Mouse (Mus musculus): ENCODE measurements around the gene Lyz2. TPM values are rescaled to one million over a fixed set of nuclear protein-coding genes. Genes with fewer than 3 reads are reported as not detected.

Gene Lyz2
- 7.7 and 9.1 TPM in 2 replicates for polyA plus RNA-seq (2016; fragmentation: Nextera tagmentation; extraction: Ambion mirVana)

DNA sequence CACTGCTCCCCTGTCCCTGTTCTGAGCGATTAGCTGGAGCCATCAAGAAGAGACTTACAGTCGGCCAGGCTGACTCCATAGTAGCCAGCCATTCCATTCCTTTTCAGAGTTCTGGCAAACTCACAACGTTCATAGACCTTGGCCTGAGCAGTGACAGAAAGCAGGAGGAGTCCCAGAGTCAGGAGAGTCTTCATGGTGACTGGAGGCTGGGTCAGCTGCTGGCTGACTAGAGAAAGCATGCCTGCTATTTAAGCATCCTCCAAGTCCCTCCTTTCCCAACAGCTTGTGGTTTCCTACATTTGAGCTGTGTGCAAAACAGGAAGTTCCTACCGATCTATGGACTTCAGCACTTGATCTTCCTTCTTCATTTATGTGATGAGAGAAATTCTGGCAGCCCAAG, at the start of gene Lyz2:
TSS of gene Lyz2 (minus strand) at position 273 of the 400 bp plus-strand sequence.
- Histone ChIP-seq H3K27me3 (no peaks in the 10 kb centered on the region), H3K9ac (no peak within 1 kb of the TSS), H3K36me3 (replicated peaks) (no peaks in the 10 kb centered on the region), H3K4me2 (no peak within 1 kb of the TSS), H3K4me1 (no peaks in the 10 kb centered on the region), H3K27ac (no peak within 1 kb of the TSS), H3K4me3 (replicated peaks) (no peak within 1 kb of the TSS), H3K9me3 (no peaks in the 10 kb centered on the region)
- no peak for ATAC-seq (ENCODE audit: low FRiP score)
- 73% methylated on average over 4 of the region's 4 CpGs for WGBS

- Histone ChIP-seq H3K9ac (no peak overlapping the region), H3K9me3 (no peaks in the 10 kb centered on the region), H3K27me3 (no peaks in the 10 kb centered on the region), H3K36me3 (replicated peaks) (no peaks in the 10 kb centered on the region), H3K4me2 (no peak overlapping the region), H3K4me3 (replicated peaks) (no peak overlapping the region), H3K27ac (no peak overlapping the region), H3K4me1 (no peaks in the 10 kb centered on the region; the same call in 1 of the 2 replicates)
- no peak for ATAC-seq (ENCODE audit: low FRiP score)
- 84% methylated on average over 5 of the region's 5 CpGs for WGBS
Measured at GRCm38 (mm10) chr10:117330521-117330920, 48.4 kb upstream of the Lyz2 start.

GRCm38 (mm10) chr10:117323782-117324181, 41.7 kb upstream of the Lyz2 start:
- Histone ChIP-seq H3K27ac (no peak overlapping the region), H3K4me3 (replicated peaks) (no peak overlapping the region), H3K4me2 (no peak overlapping the region), H3K9me3 (no peaks in the 10 kb centered on the region), H3K36me3 (replicated peaks) (no peaks in the 10 kb centered on the region), H3K9ac (no peak overlapping the region), H3K4me1 (no peaks in the 10 kb centered on the region; the same call in 1 of the 2 replicates), H3K27me3 (no peaks in the 10 kb centered on the region)
- ATAC-seq (ENCODE audit: low FRiP score) = no peak
- 93% methylated on average over 7 of the region's 7 CpGs for WGBS

GRCm38 (mm10) chr10:117322630-117323029, 40.5 kb upstream of the Lyz2 start:
- Histone ChIP-seq H3K4me1 (no peaks in the 10 kb centered on the region; the same call in 1 of the 2 replicates), H3K9me3 (no peaks in the 10 kb centered on the region), H3K9ac (no peak overlapping the region), H3K27ac (no peak overlapping the region), H3K4me3 (replicated peaks) (no peak overlapping the region), H3K27me3 (no peaks in the 10 kb centered on the region), H3K36me3 (replicated peaks) (no peaks in the 10 kb centered on the region), H3K4me2 (no peak overlapping the region)
- ATAC-seq (ENCODE audit: low FRiP score) = no peak
- 95% methylated on average over 5 of the region's 5 CpGs for WGBS

DNA sequence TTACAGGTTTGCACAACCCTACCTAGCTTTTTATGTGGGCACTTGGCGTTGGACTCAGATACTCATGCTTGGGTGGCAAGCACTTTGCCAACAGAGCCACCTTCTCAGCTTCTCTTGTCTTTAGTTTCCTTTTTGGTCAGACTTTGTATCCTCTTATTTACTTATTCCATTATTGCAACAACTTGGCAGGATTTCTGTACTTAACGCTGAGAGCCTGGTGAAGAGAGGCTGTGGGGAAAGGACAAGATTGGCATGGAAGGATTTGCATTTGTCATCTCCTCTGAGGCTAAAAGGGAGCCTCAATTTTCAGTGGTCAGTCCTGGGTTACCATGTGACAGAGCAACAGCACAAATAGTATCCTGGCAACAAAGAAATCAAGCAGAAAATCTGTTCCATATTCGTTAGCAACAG, 38.5 kb upstream of the Lyz2 start:
- Histone ChIP-seq H3K27ac (no peak overlapping the region), H3K9me3 (no peaks in the 10 kb centered on the region), H3K4me1 (no peaks in the 10 kb centered on the region; the same call in 1 of the 2 replicates), H3K27me3 (no peaks in the 10 kb centered on the region), H3K4me2 (no peak overlapping the region), H3K4me3 (replicated peaks) (no peak overlapping the region), H3K36me3 (replicated peaks) (no peaks in the 10 kb centered on the region), H3K9ac (no peak overlapping the region)
- ATAC-seq (ENCODE audit: low FRiP score) = no peak
- 71% methylated on average over 3 of the region's 3 CpGs for WGBS

DNA sequence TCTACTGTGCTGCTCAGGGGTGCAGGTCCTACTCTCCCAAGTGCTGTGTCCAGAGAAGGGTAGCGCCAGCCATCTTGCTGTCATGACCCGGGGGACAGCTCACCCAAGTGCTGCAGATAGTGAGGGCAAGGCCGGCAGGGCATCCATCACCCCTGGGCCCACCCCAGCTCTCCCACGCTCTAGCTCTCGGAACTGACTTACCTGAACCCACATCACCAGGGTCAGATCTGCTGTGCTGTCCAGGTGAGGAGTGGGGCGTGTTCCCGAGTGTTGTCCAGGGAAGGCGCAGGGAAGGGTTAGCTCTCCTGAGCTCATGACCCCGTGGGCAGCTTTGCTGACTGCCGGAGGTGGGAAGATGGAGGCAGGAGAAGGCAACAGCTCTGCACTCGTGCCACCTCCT, 34.3 kb upstream of the Lyz2 start:
- Histone ChIP-seq H3K9ac (no peak overlapping the region), H3K9me3 (no peaks in the 10 kb centered on the region), H3K27me3 (no peaks in the 10 kb centered on the region), H3K36me3 (replicated peaks) (no peaks in the 10 kb centered on the region), H3K27ac (no peak overlapping the region), H3K4me2 (no peak overlapping the region), H3K4me1 (no peaks in the 10 kb centered on the region; the same call in 1 of the 2 replicates), H3K4me3 (replicated peaks) (no peak overlapping the region)
- no peak for ATAC-seq (ENCODE audit: low FRiP score)
- 95% methylated on average over 11 of the region's 11 CpGs for WGBS

DNA sequence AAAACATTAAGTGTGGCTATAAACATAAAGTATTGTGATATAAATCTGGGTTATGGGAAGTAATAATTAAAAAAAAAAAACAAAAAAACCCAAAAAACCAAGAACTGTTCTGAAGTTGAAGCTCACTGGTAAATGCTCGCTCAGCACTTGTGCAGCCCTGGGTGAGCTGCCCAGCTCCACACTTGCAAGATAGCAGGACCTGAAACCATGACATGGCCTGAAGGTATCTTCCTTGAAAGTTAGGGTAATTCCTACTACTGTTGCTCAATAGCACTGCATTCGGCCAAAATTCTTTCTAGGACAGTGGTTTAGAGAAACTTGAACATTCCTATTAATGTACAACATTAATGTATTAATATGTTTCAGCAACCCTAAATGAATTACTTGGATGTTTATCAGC, 31.0 kb upstream of the Lyz2 start:
- no peaks in the 10 kb centered on the region for H3K4me1 ChIP-seq
- H3K36me3 ChIP-seq (replicated peaks) = no peaks in the 10 kb centered on the region
- WGBS = 88% methylated on average over 2 of the region's 2 CpGs
- H3K4me3 ChIP-seq (replicated peaks) = no peak overlapping the region
- no peak overlapping the region for H3K4me2 ChIP-seq
- no peaks in the 10 kb centered on the region for H3K9me3 ChIP-seq
- no peaks in the 10 kb centered on the region for H3K27me3 ChIP-seq
- ATAC-seq (ENCODE audit: low FRiP score) = no peak
- no peak overlapping the region for H3K27ac ChIP-seq
- no peak overlapping the region for H3K9ac ChIP-seq

GRCm38 (mm10) chr10:117312168-117312567, 30.0 kb upstream of the Lyz2 start:
- WGBS = 87% methylated on average over 8 of the region's 8 CpGs
- H3K9ac ChIP-seq = no peak overlapping the region
- no peak overlapping the region for H3K4me2 ChIP-seq
- no peaks in the 10 kb centered on the region for H3K9me3 ChIP-seq
- H3K27me3 ChIP-seq = no peaks in the 10 kb centered on the region
- no peak overlapping the region for H3K4me3 ChIP-seq (replicated peaks)
- no peak overlapping the region for H3K27ac ChIP-seq
- no peaks in the 10 kb centered on the region for H3K36me3 ChIP-seq (replicated peaks)
- ATAC-seq (ENCODE audit: low FRiP score) = no peak
- H3K4me1 ChIP-seq = no peaks in the 10 kb centered on the region

DNA sequence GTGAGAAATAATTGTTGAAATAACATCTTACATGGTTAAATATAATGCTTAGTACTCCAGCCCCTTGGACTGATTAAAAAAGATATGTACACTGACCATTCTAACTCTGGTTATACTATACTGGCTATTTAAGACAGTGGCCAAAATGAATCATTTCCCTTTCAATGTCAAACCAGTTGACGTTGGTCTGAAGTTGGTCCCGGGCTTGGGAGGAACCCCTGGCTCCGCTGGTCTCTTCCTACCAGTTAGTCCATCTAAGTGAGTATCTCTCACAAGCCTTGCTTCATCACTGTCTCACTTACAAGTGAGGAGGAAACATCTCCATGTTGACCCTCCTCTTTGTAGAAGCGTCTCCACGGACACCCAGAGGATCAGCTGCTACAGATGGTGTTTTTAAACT, 22.2 kb upstream of the Lyz2 start:
- Histone ChIP-seq H3K4me1 (no peaks in the 10 kb centered on the region), H3K4me2 (no peak overlapping the region), H3K27ac (no peak overlapping the region), H3K9ac (no peak overlapping the region), H3K36me3 (replicated peaks) (no peaks in the 10 kb centered on the region), H3K27me3 (no peaks in the 10 kb centered on the region), H3K9me3 (no peaks in the 10 kb centered on the region), H3K4me3 (replicated peaks) (no peak overlapping the region)
- ATAC-seq (ENCODE audit: low FRiP score) = no peak
- WGBS = 90% methylated on average over 5 of the region's 5 CpGs

DNA sequence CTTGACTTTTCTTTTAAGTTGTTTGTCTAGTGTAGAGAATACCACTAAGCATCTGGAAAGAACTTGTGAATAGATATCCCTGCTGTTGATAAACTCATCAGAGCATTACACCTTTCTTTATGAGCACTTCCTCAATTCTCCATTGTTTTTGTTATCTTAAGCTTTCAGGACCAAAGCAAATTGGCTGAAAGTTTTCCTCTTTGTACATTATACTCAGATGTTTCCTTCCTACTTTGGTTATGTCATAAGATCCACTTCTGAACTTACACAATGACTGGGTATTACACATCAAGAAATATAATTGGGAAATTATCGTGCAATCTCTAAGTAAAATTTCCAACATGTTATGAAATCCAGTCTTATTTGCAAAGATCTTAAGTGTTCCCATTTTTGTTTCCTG, 19.6 kb upstream of the Lyz2 start:
- no peak for ATAC-seq (ENCODE audit: low FRiP score)
- no peaks in the 10 kb centered on the region for H3K4me1 ChIP-seq
- WGBS = 93% methylated on average over 1 of the region's 1 CpGs
- H3K9ac ChIP-seq = no peak overlapping the region
- H3K36me3 ChIP-seq (replicated peaks) = no peaks in the 10 kb centered on the region
- no peaks in the 10 kb centered on the region for H3K9me3 ChIP-seq
- no peak overlapping the region for H3K4me3 ChIP-seq (replicated peaks)
- H3K4me2 ChIP-seq = no peak overlapping the region
- H3K27me3 ChIP-seq = no peaks in the 10 kb centered on the region
- no peak overlapping the region for H3K27ac ChIP-seq

- H3K9me3 ChIP-seq = no peaks in the 10 kb centered on the region
- no peak overlapping the region for H3K9ac ChIP-seq
- H3K4me3 ChIP-seq (replicated peaks) = no peak overlapping the region
- 89% methylated on average over 5 of the region's 5 CpGs for WGBS
- H3K4me2 ChIP-seq = no peak overlapping the region
- H3K27ac ChIP-seq = no peak overlapping the region
- H3K4me1 ChIP-seq = no peaks in the 10 kb centered on the region
- H3K36me3 ChIP-seq (replicated peaks) = no peaks in the 10 kb centered on the region
- H3K27me3 ChIP-seq = no peaks in the 10 kb centered on the region
- ATAC-seq (ENCODE audit: low FRiP score) = no peak
Measured at GRCm38 (mm10) chr10:117299901-117300520, 17.9 kb upstream of the Lyz2 start.

DNA sequence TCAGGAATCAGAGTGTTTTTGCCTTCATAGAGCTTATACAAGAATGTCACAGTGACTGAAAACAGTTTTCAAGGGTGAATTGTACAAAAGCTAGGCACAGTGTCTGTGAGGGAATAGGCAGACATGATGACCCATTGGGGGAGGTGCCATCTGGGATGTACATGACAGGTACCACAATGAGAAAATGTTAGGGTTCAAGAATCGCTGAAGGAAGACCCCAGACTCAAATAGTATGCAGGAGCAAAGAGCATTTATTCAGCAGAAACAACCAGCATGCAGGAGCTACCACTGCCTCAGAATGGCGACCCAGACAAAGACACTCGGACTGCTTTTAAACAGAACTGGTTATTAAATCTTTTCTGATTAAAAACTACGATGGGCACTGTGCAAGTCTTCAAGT, 17.0 kb upstream of the Lyz2 start:
- no peaks in the 10 kb centered on the region for H3K36me3 ChIP-seq (replicated peaks)
- H3K4me1 ChIP-seq = no peaks in the 10 kb centered on the region
- H3K27me3 ChIP-seq = no peaks in the 10 kb centered on the region
- 89% methylated on average over 4 of the region's 4 CpGs for WGBS
- no peak overlapping the region for H3K4me2 ChIP-seq
- H3K9ac ChIP-seq = no peak overlapping the region
- H3K9me3 ChIP-seq = no peaks in the 10 kb centered on the region
- no peak overlapping the region for H3K27ac ChIP-seq
- no peak for ATAC-seq (ENCODE audit: low FRiP score)
- no peak overlapping the region for H3K4me3 ChIP-seq (replicated peaks)

DNA sequence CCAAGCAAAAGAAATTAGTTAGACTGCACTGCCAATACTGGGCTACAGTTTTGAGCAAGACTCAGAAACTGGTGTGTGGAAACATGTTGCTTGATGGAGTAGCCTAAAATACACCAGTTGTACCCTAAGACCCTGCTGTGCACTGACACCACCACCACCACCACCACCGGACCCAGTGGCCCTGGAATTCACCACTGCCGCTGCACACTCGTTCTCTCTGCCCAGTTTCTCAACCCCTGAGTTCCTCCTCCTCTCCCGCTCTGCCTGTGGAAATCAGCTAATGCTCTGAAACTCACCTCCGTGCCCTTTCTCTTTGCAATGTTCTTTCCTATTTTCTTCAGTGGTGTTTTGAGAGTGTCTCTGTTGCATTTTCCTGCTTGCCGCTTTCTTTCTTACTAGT, 16.2 kb upstream of the Lyz2 start:
- Histone ChIP-seq H3K4me1 (no peaks in the 10 kb centered on the region), H3K4me2 (no peak overlapping the region)

More for the DNA sequence above, 16.2 kb upstream of the Lyz2 start:
- H3K9ac ChIP-seq = no peak overlapping the region
- H3K36me3 ChIP-seq (replicated peaks) = no peaks in the 10 kb centered on the region
- H3K27ac ChIP-seq = no peak overlapping the region
- no peaks in the 10 kb centered on the region for H3K27me3 ChIP-seq
- H3K4me3 ChIP-seq (replicated peaks) = no peak overlapping the region
- H3K9me3 ChIP-seq = no peaks in the 10 kb centered on the region
- no peak for ATAC-seq (ENCODE audit: low FRiP score)
- WGBS = 84% methylated on average over 6 of the region's 6 CpGs
